Mouse (Mus musculus) liver, postnatal 0 days (tissue): ENCODE measurements around the gene Cdk8.

Source experiments
- CTCF ChIP-seq: sonication (generic); IDR thresholded peaks from 2 replicates; pipeline ENCODE4 v1.5.1; 2016; ENCODE audit warnings: antibody characterized with exemption, low read depth
- EP300 ChIP-seq: IDR thresholded peaks from 2 replicates; pipeline ENCODE4 v1.6.1; 2016; ENCODE audit warnings: antibody characterized with exemption, low read depth, mild to moderate bottlenecking

GRCm38 (mm10) chr5:146229869-146230650, 970 bp upstream of the Cdk8 start:
- TF ChIP-seq CTCF (no peak), EP300 (no peak)
